Mouse (Mus musculus): ENCODE results near the gene Osbp2. TPM values are rescaled to one million over a fixed set of nuclear protein-coding genes. Genes with fewer than 3 reads are reported as not detected.

Gene Osbp2
- polyA plus RNA-seq, 2 experiments from 2014 or later: not detected

DNA sequence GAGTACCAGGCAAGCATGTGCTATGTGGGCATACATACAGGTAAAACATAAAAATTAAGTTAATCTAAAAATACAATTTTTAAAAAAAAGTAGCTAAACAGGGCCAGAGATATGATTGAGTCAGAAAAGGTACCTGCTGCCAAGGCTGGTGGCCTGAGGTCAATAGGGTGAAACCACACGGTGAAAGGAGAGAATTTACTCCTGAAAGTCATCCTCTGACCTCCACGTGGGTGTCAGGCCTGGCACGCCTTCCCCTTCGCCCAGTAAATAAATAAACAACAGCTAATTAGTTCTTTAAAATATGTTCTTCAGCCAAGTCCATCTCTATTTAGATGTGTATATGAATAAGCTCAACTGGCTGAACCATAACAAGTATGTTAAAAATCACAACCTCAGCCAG, 3.3 kb downstream of the Osbp2 start:
- no peak for ATAC-seq

DNA sequence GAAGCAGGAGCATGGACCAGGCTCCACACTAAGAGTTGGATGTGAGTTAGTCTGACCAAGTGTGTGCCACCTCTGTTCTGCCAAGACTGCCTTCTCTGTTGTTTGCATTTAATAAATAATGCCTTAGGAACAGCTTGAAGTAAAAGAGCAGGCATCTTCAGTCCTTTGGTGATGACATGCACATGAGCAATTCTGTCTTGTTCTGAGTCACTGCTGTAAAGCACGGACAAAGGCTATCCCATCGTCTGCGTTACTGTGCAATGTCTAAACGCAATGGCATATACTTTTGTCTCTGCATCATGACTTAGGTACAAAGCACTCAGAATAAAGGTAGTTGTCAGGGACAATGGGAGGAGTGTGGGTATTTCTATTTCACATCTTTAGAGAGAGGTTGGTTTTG, 3.9 kb downstream of the Osbp2 start:
- ATAC-seq: no peak

DNA sequence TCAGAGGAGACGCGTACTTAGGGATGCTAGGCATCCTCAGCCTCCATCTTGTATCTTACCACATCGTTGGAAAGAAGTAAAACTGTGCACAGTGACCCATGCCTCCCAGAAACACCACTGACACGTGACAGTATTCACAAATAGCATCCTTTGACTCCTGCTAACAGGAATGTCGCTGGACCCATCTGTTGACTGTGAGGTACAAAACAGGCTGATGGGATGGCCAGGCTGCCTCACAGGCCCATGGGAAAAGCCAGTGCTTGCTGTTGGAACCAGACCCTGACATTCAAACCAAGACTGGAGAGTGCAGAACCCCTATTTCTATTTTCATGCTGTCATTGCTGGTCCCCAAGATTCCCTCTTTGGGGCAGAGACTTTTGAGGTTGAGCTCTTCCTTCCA, 5.8 kb downstream of the Osbp2 start:
- no peak for ATAC-seq

DNA sequence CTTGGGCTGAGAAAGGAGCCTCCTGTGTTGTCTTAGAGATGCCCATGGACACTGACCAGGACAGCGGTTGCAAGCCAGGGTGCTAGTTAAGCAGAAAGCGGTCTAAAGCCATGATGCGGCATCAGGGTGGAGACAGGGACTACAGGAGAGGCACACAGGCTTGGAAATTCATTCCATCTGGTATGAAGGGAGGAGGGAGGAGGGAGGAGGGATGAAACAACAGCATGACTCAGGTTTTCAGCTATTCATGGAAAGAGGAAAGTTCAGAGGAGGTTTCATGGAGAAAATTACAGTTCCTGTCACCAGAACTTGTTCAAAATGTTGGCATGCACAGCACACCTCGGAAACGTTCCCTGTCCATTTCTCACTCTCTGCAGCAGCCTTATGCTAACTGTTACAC, 7.9 kb downstream of the Osbp2 start:
- ATAC-seq: no peak

DNA sequence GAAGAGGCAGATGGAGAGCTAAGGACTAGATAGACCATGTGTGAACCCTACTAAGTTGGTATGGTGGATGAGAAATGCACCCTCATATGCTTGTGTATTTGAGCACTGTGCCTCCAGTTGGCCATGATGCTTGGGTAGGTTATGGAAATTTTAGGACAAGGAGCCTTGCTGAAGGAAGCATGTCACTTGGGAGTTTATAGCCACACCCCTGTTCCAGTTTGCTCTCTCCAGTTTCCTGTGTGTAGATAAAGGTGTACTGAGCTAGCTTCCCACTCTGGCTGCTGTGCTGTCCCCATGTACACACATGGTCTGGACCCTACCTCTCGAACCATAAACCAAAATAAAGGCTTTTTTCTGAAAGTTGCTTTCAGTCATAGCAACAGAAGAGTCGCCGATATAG, 9.5 kb downstream of the Osbp2 start:
- no peak for ATAC-seq

DNA sequence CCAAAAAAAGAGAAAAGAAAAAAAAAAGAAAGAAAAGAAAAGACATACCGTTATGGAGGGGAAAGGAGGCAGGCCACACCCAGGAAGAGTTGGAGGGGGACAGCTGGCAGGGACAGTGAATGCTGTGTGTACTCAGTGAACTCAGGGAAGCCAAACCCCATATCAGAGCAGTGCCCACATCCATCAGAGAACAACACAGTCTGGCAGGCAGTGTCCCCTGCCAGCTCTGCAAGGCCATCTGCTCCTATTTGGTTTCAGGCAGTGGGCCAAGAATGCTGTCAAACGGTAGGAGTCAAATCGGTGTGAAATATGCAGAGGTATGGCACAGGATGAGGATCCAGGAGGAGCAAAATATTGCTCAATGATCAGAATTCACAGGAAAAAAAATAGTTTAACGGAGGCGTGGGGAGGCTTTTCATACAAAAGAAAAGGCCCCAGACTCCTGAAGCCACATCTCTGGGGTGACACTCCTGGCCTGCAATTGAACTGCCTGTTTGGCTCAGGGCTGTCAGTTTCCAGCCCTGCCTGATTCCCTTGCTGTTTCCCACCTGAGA, 10.1 kb downstream of the Osbp2 start:
- ATAC-seq: no peak

DNA sequence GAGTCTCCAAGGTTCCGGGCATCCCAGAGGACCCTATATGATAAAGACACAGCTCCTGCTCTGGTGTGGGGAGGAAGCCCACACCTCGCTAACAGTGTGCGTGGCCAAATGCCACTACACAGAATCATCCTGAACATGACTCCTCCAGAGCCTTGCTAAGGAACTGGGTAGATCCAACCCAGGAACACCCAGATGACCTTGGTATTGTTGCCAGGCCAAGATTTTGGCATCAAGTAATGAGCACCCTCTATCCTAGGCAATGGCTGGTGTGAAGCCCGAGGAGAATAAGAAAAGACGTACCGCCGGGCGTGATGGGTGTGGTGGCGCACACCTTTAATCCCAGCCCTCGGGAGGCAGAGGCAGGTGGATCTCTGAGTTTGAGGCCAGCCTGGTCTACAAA, 10.7 kb downstream of the Osbp2 start:
- no peak for ATAC-seq

DNA sequence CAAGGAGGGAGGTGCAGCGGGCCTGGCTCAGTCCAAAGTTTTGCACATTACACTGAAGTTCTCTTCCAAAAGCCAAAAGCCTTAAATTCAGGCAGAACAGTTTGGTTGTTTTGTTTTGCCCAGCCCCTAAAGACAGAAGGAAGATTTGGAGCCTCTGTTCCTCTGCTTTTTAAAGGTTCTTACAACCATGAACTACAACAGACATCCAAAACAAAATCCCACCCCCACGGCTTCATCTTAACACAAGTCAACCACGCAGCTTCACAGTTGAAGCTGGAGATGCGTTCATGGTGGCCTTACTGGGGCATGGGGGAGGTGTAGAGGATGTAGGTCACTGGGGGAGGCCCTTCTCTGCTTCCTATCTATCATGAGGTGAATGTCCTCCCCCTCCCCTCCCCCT, 11.8 kb downstream of the Osbp2 start:
- ATAC-seq: no peak

DNA sequence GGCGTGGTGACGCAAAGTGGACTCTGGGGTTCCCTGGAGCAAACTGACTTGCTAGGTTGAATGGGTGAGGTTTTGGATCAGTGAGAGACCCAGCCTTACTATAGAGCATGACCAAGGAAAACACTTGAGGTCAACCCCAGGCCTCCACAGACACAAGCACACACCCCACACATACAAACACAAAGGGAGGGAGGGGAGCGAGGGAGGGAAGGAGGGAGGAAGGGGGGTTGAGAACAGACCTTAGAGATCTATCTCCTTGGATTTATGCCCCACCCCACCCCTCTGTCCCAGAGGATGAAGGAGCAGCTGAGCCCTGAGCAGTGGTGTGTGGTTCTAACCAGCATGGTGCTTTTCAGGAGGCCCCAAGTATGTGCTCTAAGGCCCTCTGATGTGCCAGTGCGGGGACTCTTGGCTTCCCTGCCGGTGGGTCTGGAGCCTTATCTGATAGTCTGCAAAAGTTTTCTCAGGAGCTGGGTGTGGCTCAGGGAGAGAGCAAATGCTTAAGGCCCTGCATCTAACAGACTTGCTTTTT, 12.9 kb downstream of the Osbp2 start:
- ATAC-seq: no peak

DNA sequence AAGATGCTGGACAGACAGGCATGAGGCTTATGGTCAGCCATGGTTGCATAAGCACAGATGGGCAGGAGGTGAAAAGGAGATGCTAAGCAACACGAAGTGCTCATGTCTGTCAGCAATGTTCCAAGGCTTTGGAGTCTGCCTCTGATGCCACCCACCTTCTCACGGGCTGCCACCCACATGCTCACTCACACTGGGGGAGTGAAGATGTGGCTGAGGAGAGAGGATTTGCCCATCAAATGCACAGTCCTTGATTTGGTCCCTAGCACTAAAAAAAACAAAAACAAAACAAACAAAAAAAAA, 13.4 kb downstream of the Osbp2 start:
- no peak for ATAC-seq

DNA sequence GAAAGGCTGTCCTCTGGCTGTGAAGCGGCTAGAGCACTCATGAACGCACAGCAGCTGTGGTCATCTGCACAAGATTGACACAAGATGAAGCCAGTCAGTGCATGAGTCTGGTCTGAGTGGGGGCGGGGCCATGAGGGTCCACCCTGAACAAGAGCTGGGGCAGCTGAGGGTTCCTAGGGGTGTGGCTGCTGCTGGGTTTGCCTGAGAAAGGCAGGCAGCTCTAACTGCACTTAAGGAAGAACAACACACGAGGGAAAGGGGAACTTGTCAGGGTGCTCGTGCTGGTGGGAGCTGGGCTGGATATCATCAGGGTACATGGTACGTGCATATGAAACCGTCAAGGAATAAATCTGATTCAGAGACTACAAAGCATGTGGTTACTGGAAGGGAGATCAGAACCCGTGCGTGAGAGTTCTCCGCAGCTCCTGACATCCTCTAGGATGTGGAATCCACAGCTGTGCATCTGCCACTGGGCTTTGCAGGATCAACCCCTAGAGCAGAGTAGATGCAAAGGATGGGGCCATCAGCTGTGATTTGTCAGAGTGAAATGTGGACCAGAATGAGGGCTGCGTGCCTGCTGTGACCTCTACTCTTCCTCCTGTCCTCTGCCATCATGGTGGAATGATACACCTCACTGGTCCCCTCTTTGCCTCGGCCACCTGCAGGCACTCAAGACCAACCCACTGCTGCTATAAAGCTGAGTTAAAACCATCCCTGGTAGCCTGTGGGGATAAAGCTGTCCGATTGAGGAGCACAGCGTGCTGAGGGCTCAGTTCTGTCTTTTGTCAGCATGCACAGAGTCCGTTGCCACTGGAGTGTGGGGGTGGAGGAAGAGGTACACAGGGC, 14.0 kb downstream of the Osbp2 start:
- ATAC-seq: no peak

DNA sequence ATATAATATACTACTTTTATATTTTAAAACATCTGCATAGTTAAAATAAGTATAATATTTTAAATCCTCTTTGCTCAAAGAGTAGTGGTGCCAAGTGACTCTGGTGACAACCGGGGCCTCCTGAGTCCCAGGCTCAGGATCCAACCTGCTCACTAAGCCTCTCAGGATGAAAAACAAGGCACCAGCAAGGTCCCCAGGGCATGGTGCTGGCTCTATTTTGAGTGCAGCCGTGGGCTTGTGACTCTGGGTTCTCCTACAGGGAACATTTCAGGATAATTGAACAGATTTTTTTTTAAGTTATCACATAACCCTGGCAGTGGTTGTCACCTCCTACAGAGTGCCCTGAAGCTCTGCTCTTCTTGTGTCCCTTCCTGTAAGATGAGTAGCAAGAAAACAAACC, 17.4 kb downstream of the Osbp2 start:
- ATAC-seq: no peak

DNA sequence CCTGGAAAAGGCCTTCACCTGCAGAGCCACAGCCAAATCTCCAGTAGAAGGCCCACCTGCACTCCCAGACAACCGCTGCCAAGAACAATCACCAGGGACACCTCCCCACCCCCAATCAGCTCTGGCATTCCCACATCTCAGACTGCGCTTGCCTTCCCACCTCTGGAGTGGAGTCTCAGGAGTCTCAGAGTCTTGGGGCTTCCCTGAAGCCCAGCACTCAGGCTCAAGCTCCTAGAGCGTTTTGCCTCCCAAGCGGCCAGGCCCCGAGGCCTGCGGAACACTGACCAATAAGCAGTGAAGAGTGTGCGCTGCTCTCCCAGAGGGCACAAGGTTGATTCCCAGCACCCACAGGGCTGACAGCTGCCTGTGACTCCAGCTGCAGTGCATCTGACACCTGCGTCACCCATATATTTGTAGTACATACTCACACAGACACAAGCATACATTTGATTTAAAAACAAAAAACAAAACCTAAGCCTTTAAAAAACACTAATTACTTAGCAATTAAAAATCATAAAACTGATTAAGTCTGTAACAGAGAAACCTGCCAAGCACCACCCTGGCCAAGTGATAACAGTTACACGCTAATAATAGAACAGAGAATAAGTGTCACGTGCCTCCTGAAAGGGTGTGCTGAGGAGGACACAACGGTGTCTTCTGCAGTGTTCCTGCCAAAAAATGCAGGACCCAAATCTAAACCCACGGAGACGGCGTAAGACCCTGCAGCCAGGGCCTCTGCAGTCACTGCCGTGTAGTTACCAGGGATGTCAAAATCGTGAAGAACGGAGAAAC, 19.6 kb downstream of the Osbp2 start:
- no peak for ATAC-seq

DNA sequence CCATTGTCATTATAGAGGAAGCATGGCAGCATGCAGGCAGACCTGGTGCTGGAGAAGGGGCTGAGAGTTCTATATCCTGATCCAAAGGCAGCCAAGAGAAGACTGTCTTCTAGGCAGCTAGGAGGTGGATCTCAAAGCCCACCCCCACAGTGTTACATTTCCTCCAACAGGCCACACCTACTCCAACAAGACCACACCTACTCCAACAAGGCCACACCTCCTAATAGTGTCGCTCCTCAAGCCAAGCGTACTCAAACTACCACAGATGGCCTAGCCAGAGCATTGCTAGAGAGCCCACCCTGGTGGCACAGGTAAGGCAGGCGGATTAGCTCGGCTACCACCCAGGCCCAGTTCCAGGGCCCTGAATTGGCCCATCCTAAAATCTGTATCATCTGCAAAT, 28.4 kb downstream of the Osbp2 start:
- ATAC-seq: no peak

DNA sequence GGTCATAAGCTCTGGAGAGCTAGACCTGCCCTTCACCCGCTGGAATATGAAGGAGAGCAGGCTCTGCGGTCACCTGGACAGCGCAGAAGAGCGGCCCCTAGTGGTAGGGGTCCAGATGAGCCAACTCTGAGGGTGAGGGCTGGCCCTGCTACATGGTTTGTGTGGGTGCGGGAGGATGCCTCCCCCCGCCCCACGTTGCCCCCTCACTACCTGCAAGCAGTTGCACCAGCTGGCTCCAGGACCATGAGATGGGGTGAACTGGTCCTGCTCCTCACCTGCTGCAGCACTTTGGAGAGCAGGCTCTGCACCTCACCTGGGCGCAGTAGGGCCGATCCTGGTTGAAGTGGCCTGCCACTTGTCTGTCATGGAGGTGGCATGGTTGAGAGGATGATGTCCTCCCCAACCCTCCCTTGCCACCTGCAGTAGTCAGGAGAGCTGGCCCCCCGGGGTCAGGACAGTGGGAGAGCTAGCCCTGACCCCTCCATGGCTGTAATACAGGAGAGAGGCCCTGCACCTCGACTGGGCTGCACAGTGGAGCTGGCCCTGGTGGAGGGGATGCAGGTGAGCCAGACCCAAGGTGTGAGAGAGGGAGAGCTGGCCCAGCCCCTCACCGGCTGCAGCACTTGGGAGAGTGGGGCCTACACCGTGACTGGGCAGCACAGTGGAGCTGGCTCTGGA, 29.1 kb downstream of the Osbp2 start:
- no peak for ATAC-seq

DNA sequence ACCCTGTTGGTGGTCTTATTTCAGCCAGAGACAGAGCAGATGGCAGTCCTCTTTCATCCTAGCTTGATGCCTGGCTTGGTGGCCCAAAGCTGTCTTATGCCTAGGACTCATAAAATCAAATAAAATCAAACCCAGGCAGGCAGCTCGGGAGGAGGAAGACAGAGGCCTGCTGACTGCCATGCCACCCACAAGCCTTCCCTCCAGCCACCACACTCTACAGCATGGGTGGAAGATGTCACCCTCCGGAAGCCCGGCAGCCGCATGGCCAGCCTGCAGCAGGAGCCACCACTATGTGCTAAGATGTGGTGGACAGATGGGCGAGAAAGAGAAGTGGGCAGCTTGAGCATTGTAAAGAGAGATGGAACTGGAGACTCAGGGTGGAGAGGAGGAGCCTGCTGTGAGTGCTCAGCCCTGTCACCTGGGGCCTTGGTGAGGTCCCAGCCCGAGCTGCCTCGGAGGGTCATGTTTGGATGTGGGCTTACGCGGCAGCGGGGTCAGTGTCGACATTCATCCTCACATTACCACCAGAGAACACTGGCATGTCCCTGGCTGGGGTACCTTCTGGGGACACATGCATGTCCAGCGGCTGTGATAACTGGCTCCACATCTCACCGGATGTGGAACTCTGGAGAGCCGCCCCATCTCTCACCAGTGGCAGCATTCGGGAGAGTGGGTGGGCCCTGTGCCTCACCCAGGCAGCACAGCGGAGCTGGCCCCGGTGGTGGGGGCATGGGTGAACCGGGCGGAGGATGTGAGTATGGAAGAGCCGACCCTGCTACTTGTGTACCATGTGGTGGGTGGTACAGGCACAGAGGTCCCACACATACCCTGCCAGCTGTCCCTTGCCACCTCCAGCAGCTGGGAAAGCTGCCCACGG, 29.9 kb downstream of the Osbp2 start:
- ATAC-seq: no peak

DNA sequence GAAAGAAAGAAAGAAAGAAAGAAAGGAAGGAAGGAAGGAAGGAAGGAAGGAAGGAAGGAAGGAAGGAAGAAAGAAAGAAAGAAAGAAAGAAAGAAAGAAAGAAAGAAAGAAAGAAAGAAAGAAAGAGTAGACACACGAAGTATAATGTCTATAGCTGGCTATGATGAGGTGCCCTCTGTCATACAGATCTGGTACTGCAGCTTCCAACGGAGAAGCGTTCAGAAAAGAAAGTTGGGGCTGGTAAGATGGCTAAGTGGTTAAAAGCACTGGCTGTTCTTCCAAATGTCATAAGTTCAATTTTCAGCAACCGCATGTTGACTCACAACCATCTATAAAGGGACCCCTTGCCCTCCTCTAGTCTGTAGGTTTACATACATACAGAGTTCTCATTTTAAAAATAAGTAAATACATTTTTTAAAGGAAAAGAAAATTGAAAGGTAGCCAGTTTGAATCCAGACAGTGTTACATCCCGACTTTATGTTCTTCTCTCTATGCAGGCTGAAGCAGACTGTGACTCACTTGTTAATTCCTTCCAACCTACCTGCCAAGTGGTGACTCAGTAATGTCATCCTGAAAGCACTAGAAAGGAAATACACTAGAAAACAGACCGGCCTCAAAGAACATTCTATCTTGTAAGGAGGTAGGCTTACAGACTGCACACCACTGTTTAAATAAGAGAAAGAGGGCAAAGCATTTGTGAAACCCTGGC, 31.4 kb downstream of the Osbp2 start:
- no peak for ATAC-seq

DNA sequence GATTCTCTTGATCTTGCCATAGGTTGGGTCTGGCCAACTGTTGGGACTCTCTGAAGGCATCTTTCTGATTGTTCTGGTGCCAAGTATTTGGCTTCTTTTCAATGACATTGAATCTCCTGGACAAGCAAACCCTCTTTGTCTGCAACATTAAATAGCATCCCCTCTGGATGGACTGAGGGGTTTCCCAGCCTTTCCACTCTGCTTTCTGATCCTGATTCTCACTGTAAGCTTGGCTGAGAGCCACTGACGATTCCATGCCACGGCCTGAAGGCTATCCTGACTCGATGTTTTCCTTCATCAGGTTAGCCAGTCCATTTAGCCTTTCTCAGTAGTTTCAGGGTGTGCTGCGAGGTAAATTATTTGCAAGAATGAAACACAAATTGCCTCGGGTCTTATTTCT, 34.0 kb downstream of the Osbp2 start:
- no peak for ATAC-seq

DNA sequence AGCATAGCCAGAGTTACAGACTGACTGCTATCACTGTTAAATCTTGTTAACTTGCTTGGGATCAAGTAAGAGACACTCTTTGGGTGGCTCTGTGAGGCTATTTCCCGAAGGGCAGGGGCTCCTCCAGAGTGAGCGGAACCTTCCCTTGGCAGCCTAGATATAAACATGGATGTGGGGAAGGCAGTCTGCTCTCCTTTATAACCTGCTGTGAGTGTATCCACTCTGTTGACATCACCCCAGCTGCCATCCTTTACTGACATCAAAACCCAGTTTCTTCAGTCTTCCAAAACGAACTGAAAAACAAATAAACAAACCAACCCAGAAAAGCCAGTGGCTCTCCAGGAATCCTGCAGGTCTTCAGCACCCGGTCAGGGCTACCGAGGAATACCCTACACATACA, 39.6 kb downstream of the Osbp2 start:
- ATAC-seq: no peak

DNA sequence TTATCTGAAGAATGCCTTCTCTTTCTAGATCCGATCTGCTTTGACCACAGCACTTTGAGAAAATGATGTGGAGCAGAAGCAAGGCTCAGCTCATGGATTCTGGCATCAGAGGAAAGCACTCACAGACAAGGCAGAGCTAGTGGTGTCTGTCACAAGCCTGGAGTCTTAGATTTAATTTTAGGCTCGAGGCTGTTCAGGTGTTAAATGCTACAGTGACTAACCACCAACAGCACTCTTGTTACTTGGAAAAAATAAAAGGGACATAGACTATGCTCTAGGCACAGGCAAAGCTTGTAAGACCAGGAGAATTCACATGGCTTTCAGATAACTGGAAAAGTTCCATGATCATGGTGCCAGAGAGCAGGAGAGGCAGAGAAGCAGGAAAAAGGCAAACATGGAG, 40.3 kb downstream of the Osbp2 start:
- no peak for ATAC-seq

DNA sequence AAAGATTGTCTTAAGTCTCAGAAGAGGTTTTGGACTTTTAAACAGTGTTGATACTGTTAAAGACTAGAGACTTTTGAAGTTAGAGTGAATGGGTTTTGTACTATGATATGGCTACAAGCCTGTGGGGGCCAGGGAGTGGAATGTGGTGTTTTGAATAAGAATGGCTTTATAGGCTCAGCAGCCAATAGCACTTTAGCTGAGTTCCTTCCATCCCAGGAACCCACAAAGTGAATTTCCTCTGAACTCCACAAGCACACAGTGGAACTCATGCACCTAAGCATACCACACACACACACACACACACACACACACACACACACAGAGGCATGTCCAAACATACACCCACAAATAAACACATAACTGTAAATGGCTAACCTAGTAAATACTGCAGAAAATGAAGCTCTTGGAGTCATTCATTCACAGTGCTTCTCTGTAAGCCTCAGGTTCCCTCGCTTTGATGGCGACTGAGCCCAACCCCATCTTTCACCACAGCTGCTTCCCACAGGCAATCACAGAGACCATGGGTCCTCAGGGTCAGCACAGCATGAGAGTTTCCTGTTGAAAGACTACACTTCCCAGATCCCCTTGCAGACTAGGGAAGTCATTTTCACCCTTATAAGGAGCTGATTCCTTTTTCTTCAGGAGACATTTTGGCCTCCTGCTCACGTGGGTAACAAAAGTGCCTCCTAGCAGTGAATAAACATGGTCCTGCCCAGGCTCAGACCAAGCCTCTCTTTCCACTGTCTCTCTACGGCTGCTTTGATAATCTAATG, 45.5 kb downstream of the Osbp2 start:
- ATAC-seq: no peak

All from activated CD4-positive, CD25-positive, alpha-beta regulatory T cell, adult 4 months (primary cell).